Comparison of ENCODE assay signal across 9 mouse cellular contexts in the genomic region with DNA sequence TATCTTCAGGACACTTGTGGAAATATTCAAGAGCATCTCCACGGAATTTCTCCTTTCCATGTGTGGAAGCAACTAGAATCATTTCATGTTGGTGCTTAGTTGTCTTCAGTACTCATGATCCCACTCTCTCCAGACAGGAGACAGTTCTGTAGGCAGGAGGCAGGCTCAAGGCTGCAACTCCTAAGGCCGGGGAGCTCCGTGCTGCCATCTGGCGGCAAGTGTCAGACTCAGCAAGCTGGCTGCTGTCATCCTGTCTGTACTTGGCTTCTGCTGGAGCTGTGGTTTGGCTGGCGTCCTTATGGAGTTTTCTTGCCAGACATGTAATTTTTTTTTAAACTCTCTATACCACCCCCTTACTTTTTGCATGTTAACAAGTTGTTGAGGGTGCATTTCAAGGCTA. TPM values are rescaled to one million over a fixed set of nuclear protein-coding genes. Genes with fewer than 3 reads are reported as not detected.
A peak's percentile ranks its signal among the peaks of the same experiment; 100 is the strongest.
DNase-seq lines count a peak whose midpoint lies in the region; ATAC-seq and TF ChIP-seq lines count a peak whose summit lies in the region.
"Had no signal": no experiment of that assay in that cellular context is flagged by ENCODE, and none has a peak within 500 bp of the region (broad histone marks: within the 10 kb centered on the region; RNA-seq: fewer than 3 reads in every experiment).

No protein-coding gene starts in this region.

- no peak overlapping the region for H3K4me3 ChIP-seq in cerebellum, adult 2 months (replicated peaks; ENCODE audit: insufficient read depth, low read depth, low read length)
- H3K4me3 ChIP-seq in hindbrain, embryonic 13.5 days = no peak overlapping the region
- H3K4me3 ChIP-seq: limb, embryonic 15.5 days had no signal

- no peak for TF ChIP-seq POLR2A in cerebellum, adult 2 months (IDR thresholded peaks at IDR 0.05; ENCODE audit: borderline replicate concordance, insufficient read depth, low read length)

- no peak overlapping the region for H3K9ac ChIP-seq in hindbrain, embryonic 13.5 days
- H3K9ac ChIP-seq: limb, embryonic 15.5 days had no signal

- 14% methylated on average over 5 of the region's 5 CpGs for whole genome bisulfite sequencing in cerebellum, adult 2 months
- 5% methylated on average over 5 of the region's 5 CpGs for WGBS in hindbrain, embryonic 13.5 days

- H3K36me3 ChIP-seq in hindbrain, embryonic 13.5 days = no peaks in the 10 kb centered on the region
- H3K36me3 ChIP-seq: limb, embryonic 15.5 days had no signal

- H3K4me1 ChIP-seq in cerebellum, adult 2 months (ENCODE audit: control insufficient read depth, insufficient read depth, low read length) = no peaks in the 10 kb centered on the region
- H3K4me1 ChIP-seq in hindbrain, embryonic 13.5 days (replicated peaks) = peaks cover 26% of the 10 kb centered on the region

- H3K9me3 ChIP-seq in hindbrain, embryonic 13.5 days = no peaks in the 10 kb centered on the region
- H3K9me3 ChIP-seq: limb, embryonic 15.5 days had no signal

- H3K27ac ChIP-seq in cerebellum, adult 2 months (ENCODE audit: insufficient read depth, low read length) = no peak overlapping the region
- H3K27ac ChIP-seq in hindbrain, embryonic 13.5 days = no peak overlapping the region
- H3K27ac ChIP-seq: limb, embryonic 15.5 days had no signal

- peak; percentile 88 for ATAC-seq in frontal cortex, adult (ENCODE audit: low TSS enrichment)
- 0 out of 2 replicates have a peak, but pooled peaks have one; percentile 49 for ATAC-seq in hindbrain, embryonic 13.5 days (ENCODE audit: low FRiP score)
- ATAC-seq in megakaryocyte, adult 5-6 weeks (ENCODE audit: poor library complexity, severe bottlenecking) = peak; percentile 73

- no peaks in the 10 kb centered on the region for H3K27me3 ChIP-seq in cerebellum, adult 2 months (ENCODE audit: control insufficient read depth, insufficient read depth, low read length)
- peaks cover 33% of the 10 kb centered on the region for H3K27me3 ChIP-seq in hindbrain, embryonic 13.5 days

- TF ChIP-seq CTCF in cerebellum, adult 2 months (IDR thresholded peaks at IDR 0.05; ENCODE audit: borderline replicate concordance, insufficient read depth, low read depth, low read length) = peak; percentile 85

- no peak overlapping the region for H3K4me2 ChIP-seq in hindbrain, embryonic 13.5 days
- H3K4me2 ChIP-seq: limb, embryonic 15.5 days had no signal

- DNase-seq in NIH3T3 (ENCODE audit: low read depth) = peak; percentile 95
- peak; percentile 59 to 63 for DNase-seq in cerebellum, adult 2 months
- peak; percentile 73 to 85 for DNase-seq in layer of hippocampus, postnatal 14 days (ENCODE audit: low spot score in 2 of 2)
- DNase-seq in right cerebral cortex, postnatal 10 days (ENCODE audit: low spot score in 2 of 2) = peak; percentile 87 to 90
- peak; percentile 74 for DNase-seq in urinary bladder, postnatal 25 days (ENCODE audit: low spot score)

RNA-seq across cellular contexts. Expression of a gene that starts 27.1 kb away (rescaled TPM):
- 3.2 and 3.5 TPM in 2 replicates for polyA plus RNA-seq in cerebellum, adult 2 months (2012; rRNA removed)
- polyA plus RNA-seq in hindbrain, embryonic 13.5 days (2015; fragmentation: Nextera tagmentation; extraction: Ambion mirVana) = 5.8 and 6.0 TPM in 2 replicates
- 1 to 10 TPM; 4.9 to 5.6 TPM for total RNA-seq in layer of hippocampus, postnatal 14 days (2021)
- total RNA-seq in megakaryocyte, adult 5-6 weeks (2015) = not detected in 2 replicates
- not detected in 2 replicates for total RNA-seq in megakaryocyte, adult 5-6 weeks (2017)

Comparison
In these comparisons a context has a peak if more than half of its experiments do, and no peak if none do; other contexts are left out.
1. RNA of a gene that starts 27.1 kb away (total RNA-seq): 4.9 to 5.6 TPM in layer of hippocampus, postnatal 14 days; not detected in megakaryocyte, adult 5-6 weeks; every median in the first group is over 4 times any median in the second.
2. Peak in every context shown above with its lines, with median percentiles within 50 percentile points of each other: DNase-seq and ATAC-seq.